Mouse (Mus musculus): Measurements from ENCODE around the gene Nat8. TPM values are rescaled to one million over a fixed set of nuclear protein-coding genes. Genes with fewer than 3 reads are reported as not detected.

The Nat8 gene
- polyA plus RNA-seq, 1 experiment, result 235 TPM

DNA sequence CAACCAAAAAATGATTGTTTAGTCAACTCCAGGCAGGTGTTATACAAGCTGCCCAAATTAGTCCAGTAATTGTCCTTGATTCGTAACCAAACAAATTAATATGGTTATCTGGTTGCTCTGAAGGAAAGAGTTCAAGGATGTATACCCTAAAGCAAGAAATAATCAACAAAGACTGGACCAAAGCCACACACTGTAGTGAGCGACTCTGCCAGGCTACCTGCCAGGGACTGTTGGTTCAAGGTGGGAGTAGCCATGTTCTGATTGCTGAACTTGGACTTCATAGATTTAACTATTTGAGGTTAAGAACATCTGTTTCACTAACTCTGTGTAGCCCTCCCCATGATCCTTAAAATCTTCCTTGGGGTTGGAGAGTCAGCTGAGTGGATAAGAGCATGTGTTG is 31.3 kb upstream of the Nat8 start:
- H3K27me3 ChIP-seq (replicated peaks; ENCODE audit: control insufficient read depth, insufficient read depth, low read length), result no peaks in the 10 kb centered on the region

DNA sequence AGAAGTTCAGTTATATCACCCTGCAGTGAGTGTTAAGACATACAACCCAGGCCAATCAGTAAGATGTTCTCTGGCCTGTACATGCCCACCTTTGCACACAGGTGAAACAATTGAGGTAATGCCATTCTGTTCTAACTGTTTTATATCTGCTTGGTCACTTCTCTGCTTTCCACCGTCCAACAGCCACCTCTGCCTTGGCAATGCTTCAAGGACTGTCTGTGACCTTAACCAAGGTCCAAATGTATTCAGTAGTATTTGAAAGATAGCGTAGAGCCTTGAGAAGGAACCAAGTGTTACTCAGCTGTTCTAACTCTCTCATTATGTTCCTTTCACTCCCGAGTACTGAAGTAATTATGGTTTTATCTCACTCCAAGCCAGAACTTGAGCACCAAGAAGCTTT is 30.7 kb upstream of the Nat8 start:
- TF ChIP-seq POLR2A (IDR thresholded peaks at IDR 0.05; ENCODE audit: low read depth, low read length) (no peak), CTCF (conservative IDR thresholded peaks at IDR 0.05; ENCODE audit: insufficient read depth, insufficient read length, low read depth, low read length) (no peak)
- no peak overlapping the region for H3K27ac ChIP-seq (ENCODE audit: insufficient read depth, low read depth, low read length)
- WGBS, result 27% methylated on average over 3 of the region's 3 CpGs
- H3K27me3 ChIP-seq (replicated peaks; ENCODE audit: control insufficient read depth, insufficient read depth, low read length), result no peaks in the 10 kb centered on the region
- peaks cover 8% of the 10 kb centered on the region; the same call in 1 of the 2 replicates for H3K4me1 ChIP-seq (ENCODE audit: control insufficient read depth, insufficient read depth, low read length)
- H3K4me3 ChIP-seq (ENCODE audit: insufficient read depth, low read depth, low read length), result no peak overlapping the region
- DNase-seq, result peak; percentile 81
- no peaks in the 10 kb centered on the region for H3K36me3 ChIP-seq (ENCODE audit: control insufficient read depth, insufficient read depth, low read length)

More for the DNA sequence above, 31.3 kb upstream of the Nat8 start:
- H3K4me1 ChIP-seq (ENCODE audit: control insufficient read depth, insufficient read depth, low read length), result peaks cover 11% of the 10 kb centered on the region
- TF ChIP-seq POLR2A (IDR thresholded peaks at IDR 0.05; ENCODE audit: low read depth, low read length) (no peak), CTCF (conservative IDR thresholded peaks at IDR 0.05; ENCODE audit: insufficient read depth, insufficient read length, low read depth, low read length) (no peak)
- no peak overlapping the region for H3K4me3 ChIP-seq (ENCODE audit: insufficient read depth, low read depth, low read length)
- no peak for DNase-seq
- no peak overlapping the region for H3K27ac ChIP-seq (ENCODE audit: insufficient read depth, low read depth, low read length)
- no peaks in the 10 kb centered on the region for H3K36me3 ChIP-seq (ENCODE audit: control insufficient read depth, insufficient read depth, low read length)
- 54% methylated on average over 2 of the region's 2 CpGs for WGBS

GRCm38 (mm10) chr6:85861247-85861646 is 29.4 kb upstream of the Nat8 start:
- no peak overlapping the region for H3K4me3 ChIP-seq (ENCODE audit: insufficient read depth, low read depth, low read length)
- no peaks in the 10 kb centered on the region for H3K36me3 ChIP-seq (ENCODE audit: control insufficient read depth, insufficient read depth, low read length)
- no peak for TF ChIP-seq CTCF (conservative IDR thresholded peaks at IDR 0.05; ENCODE audit: insufficient read depth, insufficient read length, low read depth, low read length)
- no peak for TF ChIP-seq POLR2A (IDR thresholded peaks at IDR 0.05; ENCODE audit: low read depth, low read length)
- no peaks in the 10 kb centered on the region for H3K27me3 ChIP-seq (replicated peaks; ENCODE audit: control insufficient read depth, insufficient read depth, low read length)
- H3K27ac ChIP-seq (ENCODE audit: insufficient read depth, low read depth, low read length), result no peak overlapping the region
- H3K4me1 ChIP-seq (ENCODE audit: control insufficient read depth, insufficient read depth, low read length), result peaks cover 8% of the 10 kb centered on the region; the same call in 1 of the 2 replicates
- DNase-seq, result peak; percentile 47
- 82% methylated on average over 3 of the region's 3 CpGs for WGBS

DNA sequence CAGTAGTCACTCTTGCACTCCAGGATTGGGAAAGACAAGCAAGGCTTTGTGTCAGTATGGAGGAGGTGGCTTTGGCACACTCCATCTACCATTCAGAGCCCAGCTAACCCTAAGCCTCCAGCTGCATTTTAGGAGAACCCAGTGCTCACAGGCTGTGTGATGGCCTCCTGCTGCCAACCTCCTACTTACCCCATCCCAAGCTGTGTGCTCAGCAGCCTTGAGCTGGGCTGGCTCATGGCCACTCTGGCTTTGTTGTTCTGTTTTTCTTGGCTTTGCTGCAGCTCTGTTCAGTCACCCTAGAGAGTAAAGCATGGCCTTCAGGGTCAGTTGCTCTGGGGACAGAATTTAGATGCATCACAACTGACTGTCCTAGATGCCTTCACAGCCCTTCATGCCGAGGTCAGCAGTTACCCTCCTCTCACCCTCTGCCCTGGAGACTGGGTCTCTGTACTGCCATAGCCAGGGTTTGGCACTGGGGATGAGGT is 24.4 kb upstream of the Nat8 start:
- H3K27ac ChIP-seq (ENCODE audit: insufficient read depth, low read depth, low read length), result no peak overlapping the region
- 34% methylated on average over 1 of the region's 1 CpGs for WGBS
- no peak for TF ChIP-seq CTCF (conservative IDR thresholded peaks at IDR 0.05; ENCODE audit: insufficient read depth, insufficient read length, low read depth, low read length)
- TF ChIP-seq POLR2A (IDR thresholded peaks at IDR 0.05; ENCODE audit: low read depth, low read length), result no peak
- no peaks in the 10 kb centered on the region for H3K36me3 ChIP-seq (ENCODE audit: control insufficient read depth, insufficient read depth, low read length)
- H3K4me1 ChIP-seq (ENCODE audit: control insufficient read depth, insufficient read depth, low read length), result peaks cover 5% of the 10 kb centered on the region; the same call in 1 of the 2 replicates
- DNase-seq, result peak; percentile 91
- H3K27me3 ChIP-seq (replicated peaks; ENCODE audit: control insufficient read depth, insufficient read depth, low read length), result no peaks in the 10 kb centered on the region
- no peak overlapping the region for H3K4me3 ChIP-seq (ENCODE audit: insufficient read depth, low read depth, low read length)

- Histone ChIP-seq H3K27ac (ENCODE audit: insufficient read depth, low read depth, low read length) (no peak overlapping the region), H3K36me3 (ENCODE audit: control insufficient read depth, insufficient read depth, low read length) (no peaks in the 10 kb centered on the region), H3K27me3 (replicated peaks; ENCODE audit: control insufficient read depth, insufficient read depth, low read length) (no peaks in the 10 kb centered on the region), H3K4me3 (ENCODE audit: insufficient read depth, low read depth, low read length) (no peak overlapping the region), H3K4me1 (ENCODE audit: control insufficient read depth, insufficient read depth, low read length) (peaks cover 9% of the 10 kb centered on the region; the same call in 1 of the 2 replicates)
- WGBS, result 29% methylated on average over 3 of the region's 3 CpGs
- DNase-seq, result peak; percentile 92
- no peak for TF ChIP-seq CTCF (conservative IDR thresholded peaks at IDR 0.05; ENCODE audit: insufficient read depth, insufficient read length, low read depth, low read length)
- no peak for TF ChIP-seq POLR2A (IDR thresholded peaks at IDR 0.05; ENCODE audit: low read depth, low read length)
Observed at GRCm38 (mm10) chr6:85853481-85853880, 21.6 kb upstream of the Nat8 start.

- no peak overlapping the region for H3K4me3 ChIP-seq (ENCODE audit: insufficient read depth, low read depth, low read length)
- no peak for TF ChIP-seq CTCF (conservative IDR thresholded peaks at IDR 0.05; ENCODE audit: insufficient read depth, insufficient read length, low read depth, low read length)
- peaks cover 9% of the 10 kb centered on the region; the same call in 1 of the 2 replicates for H3K4me1 ChIP-seq (ENCODE audit: control insufficient read depth, insufficient read depth, low read length)
- peak; percentile 58 for DNase-seq
- H3K27ac ChIP-seq (ENCODE audit: insufficient read depth, low read depth, low read length), result no peak overlapping the region
- H3K27me3 ChIP-seq (replicated peaks; ENCODE audit: control insufficient read depth, insufficient read depth, low read length), result no peaks in the 10 kb centered on the region
- 76% methylated on average over 7 of the region's 7 CpGs for WGBS
- H3K36me3 ChIP-seq (ENCODE audit: control insufficient read depth, insufficient read depth, low read length), result no peaks in the 10 kb centered on the region
Observed at GRCm38 (mm10) chr6:85851062-85851773, 19.3 kb upstream of the Nat8 start.

- WGBS, result 45% methylated on average over 2 of the region's 2 CpGs
- DNase-seq, result no peak
- H3K4me1 ChIP-seq (ENCODE audit: control insufficient read depth, insufficient read depth, low read length), result peaks cover 6% of the 10 kb centered on the region; the same call in 1 of the 2 replicates
- no peaks in the 10 kb centered on the region for H3K36me3 ChIP-seq (ENCODE audit: control insufficient read depth, insufficient read depth, low read length)
- no peak for TF ChIP-seq POLR2A (IDR thresholded peaks at IDR 0.05; ENCODE audit: low read depth, low read length)
- TF ChIP-seq CTCF (conservative IDR thresholded peaks at IDR 0.05; ENCODE audit: insufficient read depth, insufficient read length, low read depth, low read length), result no peak
- no peaks in the 10 kb centered on the region for H3K27me3 ChIP-seq (replicated peaks; ENCODE audit: control insufficient read depth, insufficient read depth, low read length)
- no peak overlapping the region for H3K4me3 ChIP-seq (ENCODE audit: insufficient read depth, low read depth, low read length)
- no peak overlapping the region for H3K27ac ChIP-seq (ENCODE audit: insufficient read depth, low read depth, low read length)
Observed at GRCm38 (mm10) chr6:85849240-85849639, 17.4 kb upstream of the Nat8 start.
